Mouse (Mus musculus): ENCODE measurements around the gene Pym1. TPM values are rescaled to one million over a fixed set of nuclear protein-coding genes. Genes with fewer than 3 reads are reported as not detected.
"Not testable (repeated sequence)": the region's sequence is repeated elsewhere in the genome, so short reads cannot be mapped to it uniquely, and the experiment has no call there.

The Pym1 gene
- total RNA-seq (2021) = 22.3 and 29.1 TPM in 2 replicates
- long read RNA-seq, experiment 1, transcript Pym1-202 (3 exons, 1,158 nt) = major isoform, 7 of 15 reads
- long read RNA-seq, experiment 1, transcript Pym1-201 (3 exons, 1,156 nt) = minor isoform, 5 of 15 reads
- long read RNA-seq, experiment 1, partial matches to known transcripts = 0 of 15 reads
- long read RNA-seq, experiment 1, other reads (novel, unspliced or antisense) = 3 of 15 reads
- long read RNA-seq, experiment 2, partial matches to known transcripts = 0 of 6 reads
- long read RNA-seq, experiment 2, other reads (novel, unspliced or antisense) = 1 of 6 reads

DNA sequence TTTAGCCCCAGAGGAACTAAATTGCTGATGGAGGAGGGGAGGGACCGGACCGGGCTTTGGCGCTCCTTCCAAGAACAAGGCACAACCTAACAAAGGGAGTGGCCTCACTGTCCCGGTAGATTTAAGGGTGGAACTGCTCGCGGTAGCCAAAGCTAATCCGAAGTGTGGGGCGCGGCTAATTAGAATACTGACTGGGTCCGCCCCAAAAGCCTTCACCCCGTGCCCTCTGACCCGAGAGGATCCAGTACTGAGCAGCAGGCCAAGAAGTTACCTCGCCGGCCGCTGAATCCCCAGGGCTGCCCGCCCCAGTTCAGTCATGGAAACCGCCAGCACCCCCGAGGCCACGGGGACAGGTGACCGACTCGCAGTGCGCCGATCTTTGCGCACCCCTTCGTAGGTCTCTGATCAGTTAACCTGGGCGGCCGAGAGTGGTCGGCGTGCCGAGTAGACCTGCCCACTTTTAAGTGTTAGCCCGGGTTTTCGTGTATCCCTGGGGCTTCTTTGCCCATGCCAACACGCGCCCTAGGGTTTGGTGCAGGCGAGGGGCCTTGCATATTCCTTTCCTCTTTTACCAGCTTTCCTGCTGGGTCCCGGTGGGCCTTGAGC, at the start of gene Pym1:
TSS of gene Pym1 (plus strand) at position 244 of the 606 bp plus-strand sequence.
- DNase-seq = peak; percentile 91

DNA sequence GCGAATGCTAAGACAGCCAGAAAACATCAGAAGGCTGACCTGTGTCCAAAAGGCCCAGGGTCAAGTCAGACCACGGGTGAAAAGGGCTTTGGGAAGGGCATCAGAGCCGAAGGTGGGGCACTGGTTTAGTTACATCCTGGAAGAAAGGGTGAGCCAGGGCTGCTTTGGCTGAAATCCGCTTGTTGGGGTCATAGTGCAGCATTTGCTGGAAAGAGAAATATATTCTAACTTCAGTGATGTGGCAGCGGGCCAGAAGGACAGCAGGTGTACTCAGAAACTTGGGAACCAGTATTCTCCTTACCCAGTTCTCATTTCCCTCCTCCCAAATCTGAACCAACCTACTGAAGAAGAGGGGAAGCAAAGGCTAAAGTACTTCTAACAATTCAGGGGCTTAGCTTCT, 48.7 kb upstream of the Pym1 start:
- DNase-seq = no peak

DNA sequence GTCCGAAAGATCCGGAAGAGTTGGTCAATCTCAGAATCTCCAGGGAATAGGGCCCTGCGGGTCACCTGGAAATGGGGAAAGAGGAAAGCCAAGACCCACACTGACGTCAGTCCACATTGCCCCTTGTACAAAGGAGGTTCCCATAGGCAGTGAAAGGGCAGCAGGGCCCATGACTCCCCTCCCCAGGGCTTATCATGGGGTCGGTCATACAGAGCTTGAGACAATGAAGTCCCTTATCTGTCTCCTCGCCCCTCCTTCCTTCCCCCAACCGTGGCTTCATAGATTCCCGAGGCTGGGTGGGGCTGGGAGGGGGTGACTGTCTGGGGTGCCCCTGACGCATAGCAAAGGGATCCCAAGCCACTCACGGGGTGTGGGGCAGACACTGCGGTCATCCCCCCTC, 48.1 kb upstream of the Pym1 start:
- DNase-seq = no peak

DNA sequence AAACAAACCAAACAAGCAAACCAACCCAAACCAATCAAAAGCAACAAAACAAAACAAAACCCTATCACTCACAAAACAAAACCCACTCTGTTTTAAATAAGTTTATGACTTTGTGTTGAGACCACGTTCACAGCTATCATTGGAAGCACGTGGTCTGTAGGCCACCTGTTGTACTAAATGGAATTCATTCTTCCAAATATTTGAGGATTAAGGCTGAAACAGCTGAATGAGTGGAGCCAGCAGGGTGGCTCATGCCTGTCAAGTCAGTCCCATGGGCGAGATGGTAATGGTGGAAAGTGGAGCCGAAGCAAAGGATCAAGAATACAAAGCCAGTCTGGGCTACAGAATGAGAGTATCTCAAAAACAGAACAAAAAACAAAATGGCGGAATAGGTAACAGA, 47.0 kb upstream of the Pym1 start:
- DNase-seq = no peak

DNA sequence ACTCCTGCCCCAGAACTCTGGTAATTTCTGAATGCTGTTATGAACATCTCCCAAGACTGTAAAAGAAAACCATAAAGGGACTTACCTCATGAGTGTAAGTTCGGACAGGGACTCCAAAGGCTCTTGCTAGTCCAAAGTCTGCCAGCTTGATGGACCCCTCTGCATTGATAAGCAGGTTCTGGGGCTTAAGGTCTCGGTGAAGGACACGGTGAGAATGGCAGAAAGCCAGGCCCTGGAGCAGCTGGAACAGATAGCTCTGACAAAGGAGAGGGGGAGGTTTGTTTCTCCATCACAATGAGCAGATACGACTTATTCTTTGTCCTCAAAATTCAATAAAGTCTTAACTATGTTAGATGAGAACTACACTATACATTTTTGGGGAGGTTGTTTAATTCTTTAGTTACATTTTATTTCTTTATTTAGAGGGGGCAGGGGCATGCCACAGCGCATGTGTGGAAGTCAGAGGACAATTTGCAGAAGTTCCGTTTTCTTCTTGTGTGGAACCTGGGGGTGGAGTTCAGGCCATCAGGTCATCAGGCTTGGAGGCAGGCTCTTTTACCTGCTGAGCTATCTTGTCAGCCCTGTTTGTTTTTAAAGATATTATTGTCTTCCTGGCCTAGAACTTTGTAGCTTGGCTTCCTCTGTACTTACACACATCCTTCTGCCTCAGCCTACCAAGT, 45.2 kb upstream of the Pym1 start:
- peak; percentile 45 for DNase-seq

DNA sequence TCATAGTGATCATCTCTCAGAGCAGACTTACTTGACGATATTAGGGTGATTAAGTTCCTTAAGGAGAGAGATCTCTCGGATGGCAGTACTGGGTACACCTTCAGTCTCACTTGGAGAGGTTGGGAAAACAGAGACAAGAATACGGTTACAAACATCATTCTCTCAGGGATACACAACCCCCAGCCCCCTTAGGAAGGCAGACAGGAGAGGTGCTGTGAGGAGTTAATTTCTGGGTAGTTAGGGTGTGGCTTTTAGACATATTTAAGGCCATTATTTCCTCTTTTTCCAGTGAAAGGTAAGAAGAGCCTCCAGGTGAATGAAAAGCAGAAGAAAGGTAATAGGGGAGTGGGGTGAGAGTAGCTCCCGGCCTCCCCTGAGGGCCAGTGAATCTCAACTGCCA, 43.8 kb upstream of the Pym1 start, which contains the start of gene Pmel:
TSS of gene Pmel (plus strand) at position 301 of the 400 bp plus-strand sequence.
- no peak for DNase-seq

DNA sequence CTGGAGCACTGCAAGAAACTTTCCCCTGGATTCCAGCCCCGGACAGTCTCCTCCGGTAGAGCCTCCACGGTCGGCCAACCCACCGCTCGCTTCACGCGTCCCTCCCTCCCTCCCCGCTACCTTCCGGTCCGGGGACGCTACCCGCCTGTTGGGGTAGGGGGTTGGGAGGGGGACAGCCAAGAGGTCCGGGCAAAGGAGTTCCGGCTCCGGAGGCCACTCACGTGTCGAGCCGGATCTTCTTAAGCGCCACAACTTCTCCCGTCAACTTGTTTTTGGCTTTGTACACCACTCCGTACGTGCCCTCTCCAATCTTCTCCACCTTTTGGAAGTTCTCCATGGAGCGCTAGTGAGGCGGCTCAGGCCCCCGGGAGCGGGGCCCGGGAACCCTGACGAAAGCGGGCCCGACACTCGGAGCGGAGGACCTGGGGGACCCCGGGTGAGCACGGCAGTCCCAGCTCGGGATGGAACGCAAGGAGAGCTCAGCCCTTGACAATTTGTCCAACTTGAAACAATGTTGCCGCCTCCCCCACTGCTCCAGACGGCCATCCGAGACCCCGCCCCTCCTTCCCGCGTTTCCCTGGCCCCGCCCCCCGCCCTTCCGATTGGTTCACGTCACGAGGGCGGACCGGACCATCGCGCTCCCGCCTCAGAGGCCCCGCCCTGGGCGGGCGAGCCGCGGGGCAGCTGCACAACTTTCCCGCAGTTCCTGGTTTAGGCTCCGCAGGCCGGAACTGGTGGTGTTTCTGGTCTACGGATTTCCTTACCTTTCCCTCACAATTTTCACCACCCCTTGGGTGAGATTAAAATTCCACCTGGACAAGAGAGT, 43.0 kb upstream of the Pym1 start, which contains the start of gene Cdk2:
TSS of gene Cdk2 (minus strand) at position 541 of the 826 bp plus-strand sequence.
- peak; percentile 97 for DNase-seq

DNA sequence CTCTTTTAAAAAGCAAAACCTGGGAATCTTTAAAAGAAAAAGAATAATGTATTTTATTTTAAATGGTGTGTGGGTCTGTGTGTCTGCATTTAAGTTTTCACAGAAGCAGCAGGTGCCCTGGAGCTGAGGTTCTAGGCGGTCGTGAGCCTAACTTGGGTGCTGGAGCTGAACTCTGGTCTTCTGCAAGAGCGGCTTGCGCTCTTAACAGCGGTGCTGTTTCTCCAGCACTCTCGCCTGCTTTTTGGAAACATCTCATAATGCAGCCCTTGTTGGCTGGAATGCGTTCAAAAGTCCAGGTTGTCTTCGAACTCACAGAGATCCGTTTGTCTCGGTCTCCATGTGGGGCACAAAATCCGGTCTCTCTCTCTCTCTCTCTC, 42.4 kb upstream of the Pym1 start:
- peak; percentile 25 for DNase-seq

DNA sequence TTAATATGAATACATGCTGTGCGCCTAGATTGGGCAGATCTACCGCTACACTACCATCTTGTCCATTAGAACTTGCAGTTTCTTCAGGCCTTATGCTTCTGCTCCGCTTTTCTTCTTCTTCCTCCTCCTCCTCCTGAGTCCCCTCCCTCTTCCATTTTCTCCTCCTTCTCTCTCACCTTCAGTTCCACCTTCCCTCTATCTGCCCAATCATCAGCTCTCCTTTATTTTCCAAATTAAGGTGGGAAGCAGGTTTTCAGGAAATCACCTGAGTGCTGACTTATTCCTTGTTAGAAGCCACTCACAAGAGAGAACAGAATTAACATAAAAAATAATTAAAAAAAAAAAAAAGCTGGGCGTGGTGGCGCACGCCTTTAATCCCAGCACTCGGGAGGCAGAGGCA, 36.4 kb upstream of the Pym1 start:
- not testable (repeated sequence) for DNase-seq

DNA sequence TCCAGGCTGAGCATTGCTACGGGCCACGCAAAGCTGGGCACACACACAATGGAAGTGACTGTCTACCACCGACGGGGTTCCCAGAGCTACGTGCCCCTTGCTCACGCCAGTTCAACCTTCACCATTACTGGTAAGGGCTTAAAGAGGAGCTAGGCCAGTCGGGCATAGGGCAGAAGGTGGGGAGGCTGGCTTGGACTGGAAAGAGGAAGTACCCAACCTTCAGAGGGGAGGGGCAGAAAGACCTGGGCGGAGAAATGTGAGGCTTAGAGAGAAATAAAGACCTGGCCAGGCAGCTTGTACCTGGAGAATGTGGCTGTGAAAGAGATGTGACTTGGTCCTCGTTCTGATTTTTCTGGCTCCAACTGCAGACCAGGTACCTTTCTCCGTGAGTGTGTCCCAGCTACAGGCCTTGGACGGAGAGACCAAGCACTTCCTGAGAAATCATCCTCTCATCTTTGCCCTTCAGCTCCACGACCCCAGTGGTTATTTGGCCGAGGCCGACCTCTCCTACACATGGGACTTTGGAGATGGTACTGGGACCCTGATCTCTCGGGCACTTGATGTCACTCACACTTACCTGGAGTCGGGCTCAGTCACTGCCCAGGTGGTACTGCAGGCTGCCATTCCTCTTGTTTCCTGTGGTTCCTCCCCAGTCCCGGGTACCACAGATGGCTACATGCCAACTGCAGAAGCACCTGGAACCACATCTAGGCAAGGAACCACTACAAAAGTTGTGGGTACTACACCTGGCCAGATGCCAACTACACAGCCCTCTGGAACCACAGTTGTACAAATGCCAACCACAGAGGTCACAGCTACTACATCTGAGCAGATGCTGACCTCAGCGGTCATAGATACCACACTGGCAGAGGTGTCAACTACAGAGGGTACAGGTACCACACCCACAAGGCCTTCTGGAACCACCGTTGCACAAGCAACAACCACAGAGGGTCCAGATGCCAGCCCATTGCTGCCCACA, 31.8 kb upstream of the Pym1 start:
- peak; percentile 22 for DNase-seq

DNA sequence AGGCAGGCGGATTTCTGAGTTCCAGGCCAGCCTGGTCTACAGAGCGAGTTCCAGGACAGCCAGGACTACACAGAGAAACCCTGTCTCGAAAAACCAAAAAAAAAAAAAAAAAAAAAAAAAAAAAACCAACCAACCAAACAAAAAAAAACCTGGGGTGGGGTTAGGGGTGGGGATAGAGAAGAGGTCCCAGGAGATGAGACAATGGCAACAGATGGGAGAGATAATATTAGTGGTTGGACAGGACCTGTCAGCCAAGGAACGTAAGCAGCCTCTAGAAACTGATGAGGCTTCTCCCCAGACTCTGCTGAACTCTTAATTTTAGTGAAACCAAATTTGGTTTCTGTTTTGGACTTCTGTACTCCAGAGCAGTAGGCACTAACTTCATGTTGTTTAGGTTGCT, 22.2 kb upstream of the Pym1 start:
- not testable (repeated sequence) for DNase-seq

DNA sequence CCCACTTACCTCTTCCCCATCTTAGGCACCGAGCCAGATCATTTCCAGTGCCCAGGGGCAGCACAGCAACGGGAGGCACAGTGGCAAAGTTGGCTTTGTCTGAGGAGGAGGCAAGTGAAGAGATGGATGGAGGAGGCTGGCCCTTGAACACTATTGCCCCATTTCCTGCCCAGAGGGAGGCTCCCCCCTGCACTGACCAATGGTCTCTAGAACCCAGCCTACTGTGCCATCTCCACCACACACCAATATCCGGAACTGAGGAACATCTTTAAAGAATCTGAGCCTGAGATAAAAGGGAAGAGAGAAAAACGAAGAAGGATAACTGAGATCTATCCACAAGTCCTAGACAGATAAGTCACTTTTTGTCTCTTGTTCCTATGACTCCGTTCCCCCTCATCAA, 19.6 kb upstream of the Pym1 start:
- DNase-seq = no peak

DNA sequence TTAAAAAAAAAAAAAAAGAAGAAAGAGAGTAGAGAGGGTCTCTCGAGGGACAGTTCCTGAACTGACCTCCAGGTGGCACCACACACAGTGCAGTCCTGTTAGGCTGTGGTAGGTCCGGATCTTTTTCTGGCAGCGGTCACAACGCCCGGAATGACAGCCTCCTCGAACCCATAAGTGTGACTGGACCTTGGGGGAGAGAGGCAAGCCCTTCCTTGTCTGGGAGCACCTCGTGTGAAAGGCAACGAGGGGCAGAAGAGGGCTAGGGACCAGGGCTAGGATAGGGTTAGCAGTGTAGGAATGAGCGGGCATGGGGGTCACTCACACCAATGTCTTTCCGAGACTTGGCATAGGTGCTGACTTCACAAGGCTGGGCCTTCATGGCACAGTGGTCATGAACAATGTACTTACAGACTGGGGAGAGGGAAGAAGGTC, 16.7 kb upstream of the Pym1 start:
- peak; percentile 84 for DNase-seq

DNA sequence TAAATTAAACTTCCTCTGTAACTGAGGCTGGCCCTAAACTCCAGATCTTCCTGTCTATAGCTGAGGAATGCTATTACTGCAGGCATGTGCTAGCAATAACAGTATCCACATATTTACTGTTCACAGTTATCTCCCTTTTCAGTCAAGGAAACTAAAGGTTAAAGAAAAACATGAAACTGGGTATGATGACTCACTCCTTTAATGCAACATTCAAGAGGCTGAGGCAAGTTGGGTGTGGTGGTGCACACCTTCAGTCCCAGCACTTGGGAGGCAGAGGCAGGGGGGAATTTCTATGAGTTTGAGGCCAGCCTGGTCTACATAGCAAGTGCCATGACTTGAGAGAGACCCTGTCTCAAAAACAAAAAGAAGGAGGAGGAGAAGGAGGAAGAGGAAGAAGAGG, 15.7 kb upstream of the Pym1 start:
- DNase-seq = no peak

DNA sequence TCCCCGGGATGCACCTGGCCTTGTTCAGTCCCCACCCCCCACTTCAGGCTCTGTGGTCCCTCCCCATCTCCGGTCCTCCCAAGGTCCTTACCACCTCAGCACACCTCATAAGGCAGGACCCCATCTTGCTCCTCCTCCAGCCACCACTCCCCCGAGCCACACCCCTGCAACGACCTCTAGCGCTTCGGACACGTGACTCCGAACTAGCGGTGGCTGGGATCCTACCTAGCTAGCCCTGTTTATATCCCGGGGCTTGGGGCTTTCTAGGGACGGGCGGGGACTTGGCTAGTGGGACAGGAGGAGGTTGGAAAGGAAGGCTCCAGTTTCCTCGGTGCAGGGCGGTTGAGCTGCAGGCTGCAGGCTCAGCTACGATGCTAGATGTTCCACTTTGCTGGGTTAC, 10.3 kb upstream of the Pym1 start:
- peak; percentile 74 for DNase-seq

DNA sequence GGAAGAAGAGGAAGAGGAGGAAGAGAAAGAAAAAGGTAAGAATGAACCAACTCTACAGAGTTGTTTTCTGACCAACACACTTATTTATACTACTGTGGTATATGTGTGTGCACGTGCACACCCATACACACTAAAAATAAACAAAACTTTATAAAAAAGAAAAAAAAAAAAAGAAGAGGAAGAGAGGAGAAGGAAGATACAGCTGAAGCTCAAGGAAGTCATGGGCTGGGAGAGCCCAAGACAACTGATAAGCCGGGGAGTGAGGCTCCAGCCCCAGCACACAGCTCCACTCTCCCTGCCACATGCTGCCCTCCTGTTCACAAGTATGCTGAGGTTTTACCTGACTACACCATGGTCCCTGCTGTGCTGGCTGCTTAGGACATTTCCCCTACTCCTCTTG, 7.4 kb upstream of the Pym1 start:
- no peak for DNase-seq

DNA sequence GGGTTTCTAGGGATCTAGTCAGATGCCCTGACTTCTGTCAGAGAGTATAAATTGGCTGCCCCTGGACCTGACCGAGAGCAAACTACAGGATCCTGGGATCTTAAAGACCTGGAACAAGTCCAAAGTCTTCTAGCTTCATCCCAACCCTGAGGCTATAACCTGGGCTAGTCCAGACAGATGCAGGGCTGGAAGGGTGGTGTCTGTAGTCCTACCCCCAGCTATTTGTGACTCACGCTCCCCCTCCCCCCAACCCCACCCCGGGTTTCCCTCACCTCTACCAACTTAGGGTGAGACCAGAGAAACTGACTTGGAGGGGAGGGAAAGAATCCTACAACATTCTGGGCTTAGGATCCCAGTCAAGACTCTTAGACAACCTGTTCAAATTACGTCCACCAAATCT, 5.1 kb upstream of the Pym1 start:
- DNase-seq = no peak

DNA sequence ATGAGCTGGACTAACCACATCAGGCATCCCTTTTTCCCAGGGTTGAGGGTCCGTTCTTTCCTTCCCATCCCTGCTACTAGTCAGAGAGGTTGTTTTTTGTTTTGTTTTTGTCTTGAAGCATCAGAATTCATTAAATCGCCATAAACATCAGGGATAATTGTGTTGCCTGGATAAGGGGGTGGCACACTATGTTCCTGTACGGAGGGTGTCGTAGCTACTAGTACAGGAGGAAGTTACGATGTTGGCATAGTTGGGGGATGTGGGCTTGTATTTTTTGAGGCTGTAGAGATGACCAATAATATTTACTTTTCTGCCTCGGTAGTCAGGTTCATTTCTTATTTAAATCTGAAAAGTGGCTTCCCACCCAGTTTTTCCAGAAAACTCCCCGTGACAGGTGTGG, 4.5 kb upstream of the Pym1 start:
- no peak for DNase-seq

DNA sequence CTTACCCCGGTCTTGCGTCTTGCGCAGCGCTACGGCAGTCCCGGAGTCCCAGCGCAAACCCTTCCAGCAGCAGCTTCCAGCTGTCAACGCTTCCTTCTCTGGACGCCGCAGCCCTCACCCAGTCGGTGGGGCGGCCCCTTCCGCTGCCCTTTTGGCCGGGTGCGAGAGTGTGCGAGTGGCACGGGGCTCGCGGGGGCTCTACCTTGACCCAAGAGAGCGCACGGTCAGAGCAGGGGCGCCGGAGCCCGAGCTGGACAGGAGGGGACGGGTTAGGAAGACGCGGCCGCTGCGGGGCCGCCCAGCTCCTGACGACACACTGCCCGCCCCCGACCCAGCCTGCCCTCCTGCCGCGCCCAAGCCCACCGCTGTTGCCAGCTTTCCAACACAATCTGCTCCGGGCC, 3.9 kb upstream of the Pym1 start:
- DNase-seq = peak; percentile 76

DNA sequence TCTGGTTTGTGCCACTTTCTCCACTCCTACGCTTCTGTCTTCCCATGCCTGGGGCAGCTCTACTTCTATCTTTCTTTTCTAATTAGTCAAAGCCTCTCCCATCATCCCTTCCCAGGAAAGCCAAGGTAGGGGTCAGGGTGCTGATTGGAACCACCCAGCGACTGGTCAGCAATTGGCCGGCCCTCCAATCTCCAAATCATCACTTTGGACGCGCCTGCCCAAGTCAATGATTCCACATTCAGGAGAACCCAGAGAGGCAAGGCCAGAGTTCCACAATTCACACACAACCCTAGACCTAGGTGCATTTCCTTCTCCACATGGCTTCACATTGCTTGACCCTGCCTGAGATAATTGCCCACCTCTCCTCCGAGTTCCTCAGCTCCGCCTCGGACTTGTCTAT, 3.5 kb upstream of the Pym1 start:
- no peak for DNase-seq

Data from adrenal gland, postnatal 14 days (tissue).